ENCODE assay signal across 7 mouse cellular contexts in the genomic region with DNA sequence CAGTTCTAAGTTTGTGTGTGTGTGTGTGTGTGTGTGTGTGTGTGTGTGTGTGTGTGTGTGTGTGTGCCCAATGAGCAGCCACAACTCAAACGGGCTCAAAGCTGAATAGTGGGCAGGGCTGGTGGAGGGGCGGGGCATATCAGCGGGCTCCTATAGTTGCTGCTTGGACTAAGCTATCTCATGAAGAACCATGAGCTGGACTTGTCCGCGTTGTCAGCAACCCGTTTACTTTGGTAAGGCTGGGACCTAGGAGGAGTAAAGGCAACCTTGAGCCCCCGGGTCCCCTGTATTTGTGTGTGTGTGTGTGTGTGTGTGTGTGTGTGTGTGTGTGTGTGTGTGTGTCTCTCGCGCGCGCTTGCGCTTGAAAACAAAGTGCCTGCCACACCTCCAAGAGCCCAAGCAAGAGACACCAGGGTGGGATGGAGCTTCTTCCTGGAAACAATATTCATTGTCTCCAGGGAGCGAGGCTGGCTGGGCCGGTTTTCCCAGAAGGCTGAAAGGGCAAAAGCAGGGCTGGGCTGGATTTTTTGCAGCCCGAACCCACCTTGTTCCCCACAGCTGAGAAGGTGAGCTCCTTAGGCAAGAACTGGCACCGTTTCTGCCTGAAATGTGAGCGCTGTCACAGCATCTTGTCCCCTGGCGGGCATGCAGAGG. TPM values are rescaled to one million over a fixed set of nuclear protein-coding genes. Genes with fewer than 3 reads are reported as not detected.
DNase-seq lines count a peak whose midpoint lies in the region; ATAC-seq and TF ChIP-seq lines count a peak whose summit lies in the region.

Crip3 (plus strand) TSS at position 166 of the 654 bp plus-strand sequence.

- H3K27me3 ChIP-seq in E14TG2a.4 (ENCODE audit: insufficient read depth, low read length), result peaks cover 18% of the 10 kb centered on the region
- H3K27me3 ChIP-seq in forebrain, embryonic 15.5 days, result no peaks in the 10 kb centered on the region; the same call in 1 of the 2 replicates
- H3K27me3 ChIP-seq in liver, postnatal 0 days (ENCODE audit: insufficient read depth, low read length), result 0 out of 2 replicates have a peak, but pooled peaks cover 5% of the 10 kb centered on the region

- H3K4me2 ChIP-seq in forebrain, embryonic 15.5 days (replicated peaks), result peak within 1 kb of the TSS; percentile 20
- H3K4me2 ChIP-seq in liver, postnatal 0 days (ENCODE audit: low read depth, low read length), result peak within 1 kb of the TSS; percentile 42; the same call in 1 of the 2 replicates

- H3K4me3 ChIP-seq in E14TG2a.4 (replicated peaks; ENCODE audit: low read length), result peak within 1 kb of the TSS; percentile 57
- H3K4me3 ChIP-seq in forebrain, embryonic 15.5 days, result no peak within 1 kb of the TSS
- H3K4me3 ChIP-seq in liver, postnatal 0 days (ENCODE audit: low read depth, low read length), result no peak within 1 kb of the TSS

- no peak for ATAC-seq in forebrain, embryonic 15.5 days (replicated peaks)
- ATAC-seq in liver, postnatal 0 days, result 0 out of 2 replicates have a peak, but pooled peaks have one; percentile 41
- ATAC-seq in erythroid progenitor cell, adult 5-6 weeks (replicated peaks; ENCODE audit: low FRiP score, poor library complexity, severe bottlenecking), result no peak

- TF ChIP-seq EP300 in liver, postnatal 0 days (IDR thresholded peaks at IDR 0.05; ENCODE audit: low read depth), result no peak

- H3K27ac ChIP-seq in forebrain, embryonic 15.5 days (replicated peaks), result no peak within 1 kb of the TSS
- H3K27ac ChIP-seq in liver, postnatal 0 days (ENCODE audit: low read depth), result no peak within 1 kb of the TSS

- H3K9me3 ChIP-seq in E14TG2a.4 (ENCODE audit: low read length), result no peaks in the 10 kb centered on the region
- no peaks in the 10 kb centered on the region for H3K9me3 ChIP-seq in forebrain, embryonic 15.5 days
- no peaks in the 10 kb centered on the region for H3K9me3 ChIP-seq in liver, postnatal 0 days (ENCODE audit: low read length)

- WGBS in forebrain, embryonic 15.5 days, result 6% methylated on average over 18 of the region's 18 CpGs
- whole genome bisulfite sequencing in liver, postnatal 0 days (ENCODE audit: insufficient replicate concordance), result 17% methylated on average over 18 of the region's 18 CpGs

- intact Hi-C loops in left cerebral cortex, postnatal 14 days (cut with DNase I), result no loop called here

- H3K36me3 ChIP-seq in E14TG2a.4 (ENCODE audit: insufficient read depth, low read length), result no peaks in the 10 kb centered on the region
- no peaks in the 10 kb centered on the region for H3K36me3 ChIP-seq in forebrain, embryonic 15.5 days
- no peaks in the 10 kb centered on the region for H3K36me3 ChIP-seq in liver, postnatal 0 days (replicated peaks; ENCODE audit: insufficient read depth, low read length)

- peaks cover 43% of the 10 kb centered on the region for H3K4me1 ChIP-seq in E14TG2a.4 (replicated peaks; ENCODE audit: low read depth, low read length)
- 0 out of 2 replicates have a peak, but pooled peaks cover 3% of the 10 kb centered on the region for H3K4me1 ChIP-seq in forebrain, embryonic 15.5 days
- no peaks in the 10 kb centered on the region for H3K4me1 ChIP-seq in liver, postnatal 0 days (ENCODE audit: insufficient read depth)

- DNase-seq in 416B (ENCODE audit: low read depth), result peak; percentile 15
- no peak for DNase-seq in liver, postnatal 0 days
- no peak for DNase-seq in frontal cortex, postnatal 36 days (ENCODE audit: low spot score in 2 of 2)
- no peak for DNase-seq in left cerebral cortex, postnatal 14 days (ENCODE audit: low spot score in 2 of 2)

- H3K9ac ChIP-seq in forebrain, embryonic 15.5 days (replicated peaks), result no peak within 1 kb of the TSS
- H3K9ac ChIP-seq in liver, postnatal 0 days (replicated peaks), result no peak within 1 kb of the TSS

- no peak for TF ChIP-seq CTCF in E14TG2a.4 (conservative IDR thresholded peaks at IDR 0.05; ENCODE audit: low read length)
- no peak for TF ChIP-seq CTCF in liver, postnatal 0 days (IDR thresholded peaks at IDR 0.05; ENCODE audit: low read depth)

RNA-seq across cellular contexts. Expression of gene Crip3, which starts in this region (rescaled TPM):
- 1.1 and 1.2 TPM in 2 replicates for polyA plus RNA-seq in forebrain, embryonic 15.5 days (2015; fragmentation: Nextera tagmentation; extraction: Ambion mirVana)
- polyA plus RNA-seq in liver, postnatal 0 days (2015; fragmentation: Nextera tagmentation; extraction: Ambion mirVana), result not detected in 2 replicates
- not detected in 2 replicates for total RNA-seq in erythroid progenitor cell, adult 5-6 weeks (2015; ENCODE audit: low replicate concordance)
- total RNA-seq in erythroid progenitor cell, adult 5-6 weeks (2017; ENCODE audit: low replicate concordance), result not detected in 2 replicates
- total RNA-seq in left cerebral cortex, postnatal 14 days (2021), result 1 to 10 TPM; 3.3 to 5.3 TPM

Comparison
In these comparisons a context has a peak if more than half of its experiments do, and no peak if none do; other contexts are left out.
1. RNA of gene Crip3 (total RNA-seq): 3.3 to 5.3 TPM in left cerebral cortex, postnatal 14 days; not detected in erythroid progenitor cell, adult 5-6 weeks; every median in the first group is over 4 times any median in the second.
2. Peak in ATAC-seq and H3K4me2 ChIP-seq in liver, postnatal 0 days; RNA of the gene not detected or under 1 TPM.